Mouse (Mus musculus): Measurements from ENCODE around the gene Hmgcll1.

GRCm38 (mm10) chr9:75998791-75999350 lies 15.8 kb upstream of the Hmgcll1 start:
- no peak for TF ChIP-seq EP300 (IDR thresholded peaks at IDR 0.05; ENCODE audit: insufficient read depth, low read depth, low read length)
- TF ChIP-seq POLR2A (IDR thresholded peaks at IDR 0.05; ENCODE audit: insufficient read depth, low read depth, low read length), result no peak
